Mouse (Mus musculus): Measurements from ENCODE around the gene Gm10217. TPM values are rescaled to one million over a fixed set of nuclear protein-coding genes. Genes with fewer than 3 reads are reported as not detected.

Gene Gm10217
- polyA plus RNA-seq, 1 experiment from 2014 or later, result not detected

Other genes with a start within 250 kb of the Gm10217 start
- 1.8 and 2.8 TPM in 2 replicates for gene Fam155a, start 93.1 kb upstream of the Gm10217 start, polyA plus RNA-seq (2016; fragmentation: Nextera tagmentation; extraction: Ambion mirVana)
- 7.4 and 8.2 TPM in 2 replicates for gene Lig4, start 113.4 kb downstream of the Gm10217 start, polyA plus RNA-seq (2016; fragmentation: Nextera tagmentation; extraction: Ambion mirVana)
- gene Abhd13, start 113.5 kb downstream of the Gm10217 start, polyA plus RNA-seq (2016; fragmentation: Nextera tagmentation; extraction: Ambion mirVana), result 14.3 and 15.2 TPM in 2 replicates
- 0.04 and 0.15 TPM in 2 replicates for gene Tnfsf13b, start 142.2 kb downstream of the Gm10217 start, polyA plus RNA-seq (2016; fragmentation: Nextera tagmentation; extraction: Ambion mirVana)

Data from midbrain, embryonic 10.5 days (tissue).